Comparison of ENCODE assay signal across 32 mouse cellular contexts in the genomic region with DNA sequence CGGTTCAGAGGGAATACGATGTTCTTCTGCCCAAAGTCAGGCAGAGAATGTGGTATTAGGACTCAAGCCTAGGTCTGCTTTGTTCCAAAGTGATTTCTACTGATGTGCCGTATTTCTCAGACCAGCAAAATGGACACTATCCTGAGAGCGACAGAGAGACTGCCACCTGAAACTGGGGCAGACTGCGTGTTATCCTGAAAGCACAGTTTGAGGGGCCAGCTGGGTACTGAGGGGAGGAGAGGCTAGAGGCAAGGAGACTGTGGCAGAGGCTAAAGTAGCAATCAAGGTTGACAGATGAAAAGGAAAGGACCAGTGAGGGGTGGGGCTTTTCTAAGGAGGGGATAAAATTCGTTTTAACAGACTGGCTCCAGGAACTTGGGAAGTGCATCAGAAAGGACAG. TPM values are rescaled to one million over a fixed set of nuclear protein-coding genes. Genes with fewer than 3 reads are reported as not detected.
"Had no signal": no experiment of that assay in that cellular context is flagged by ENCODE, and none has a peak within 500 bp of the region (broad histone marks: within the 10 kb centered on the region; RNA-seq: fewer than 3 reads in every experiment).

No protein-coding gene starts in this region.

- H3K4me3 ChIP-seq: limb, embryonic 12.5 days; limb, embryonic 15.5 days; lung, embryonic 15.5 days; megakaryocyte, embryonic 14.5 days; midbrain, embryonic 10.5 days; midbrain, embryonic 13.5 days; myocyte; neural tube, embryonic 13.5 days had no signal

- H3K9ac ChIP-seq: limb, embryonic 12.5 days; limb, embryonic 15.5 days; liver, embryonic 14.5 days; liver, postnatal 0 days; lung, embryonic 15.5 days; midbrain, embryonic 13.5 days; neural tube, embryonic 13.5 days had no signal

- H3K27ac ChIP-seq: kidney, postnatal 0 days; limb, embryonic 12.5 days; limb, embryonic 15.5 days; liver, embryonic 14.5 days; lung, embryonic 15.5 days; midbrain, embryonic 10.5 days; midbrain, embryonic 13.5 days; neural tube, embryonic 13.5 days had no signal

- ATAC-seq: liver, postnatal 0 days; midbrain, embryonic 13.5 days; midbrain, embryonic 16.5 days had no signal

- DNase-seq: kidney, postnatal 36 days; layer of hippocampus, postnatal 36 days; left cerebral cortex, postnatal 4 days; liver, postnatal 0 days; lung, postnatal 10 days; lung, postnatal 36 days; retina, postnatal 1 day; right cerebral cortex, postnatal 25 days; thymus, adult 18-20 months; thymus, postnatal 36 days had no signal

- H3K36me3 ChIP-seq: limb, embryonic 12.5 days; limb, embryonic 15.5 days; lung, embryonic 15.5 days; midbrain, embryonic 10.5 days; midbrain, embryonic 13.5 days; neural tube, embryonic 13.5 days had no signal

- H3K4me2 ChIP-seq: limb, embryonic 12.5 days; limb, embryonic 15.5 days; liver, embryonic 11.5 days; lung, embryonic 15.5 days; midbrain, embryonic 13.5 days; neural tube, embryonic 13.5 days had no signal

- H3K27me3 ChIP-seq: limb, embryonic 12.5 days; limb, embryonic 15.5 days; lung, embryonic 15.5 days; midbrain, embryonic 13.5 days; neural tube, embryonic 13.5 days had no signal

- H3K9me3 ChIP-seq: limb, embryonic 12.5 days; limb, embryonic 15.5 days; lung, embryonic 15.5 days; midbrain, embryonic 13.5 days; neural tube, embryonic 13.5 days had no signal

RNA-seq across cellular contexts. Expression of gene Myh7, which starts 6.4 kb away (rescaled TPM):
- total RNA-seq: monocyte, adult 5-6 weeks; neutrophil, adult 5-6 weeks had no signal
- polyA plus RNA-seq: spleen, adult 2 months had no signal

RNA-seq across cellular contexts. Expression of gene Gm17428, which starts 24.1 kb away (rescaled TPM):
- total RNA-seq: layer of hippocampus, adult 8-10 months; layer of hippocampus, postnatal 10 days; layer of hippocampus, postnatal 36 days; left cerebral cortex, adult 8-10 months; left cerebral cortex, postnatal 14 days; left cerebral cortex, postnatal 4 days; monocyte, adult 5-6 weeks; neutrophil, adult 5-6 weeks had no signal
- polyA plus RNA-seq: kidney, postnatal 0 days; limb, embryonic 12.5 days; limb, embryonic 15.5 days; liver, embryonic 11.5 days; liver, embryonic 14.5 days; liver, postnatal 0 days; lung, embryonic 15.5 days; midbrain, embryonic 10.5 days; midbrain, embryonic 13.5 days; midbrain, embryonic 16.5 days; myocyte; neural tube, embryonic 13.5 days; spleen, adult 2 months; stomach, embryonic 16.5 days; testis, adult 2 months; urinary bladder, adult 2 months had no signal

RNA-seq across cellular contexts. Expression of gene Myh6, which starts 34.1 kb away (rescaled TPM):
- total RNA-seq: monocyte, adult 5-6 weeks; neutrophil, adult 5-6 weeks had no signal
